Mouse (Mus musculus) left cerebral cortex, adult 18-20 months (tissue): Measurements from ENCODE around the gene Nf1. TPM values are rescaled to one million over a fixed set of nuclear protein-coding genes. Genes with fewer than 3 reads are reported as not detected.

Experiments used
- DNase-seq, 2 experiments: peaks; one replicate each; pipeline ENCODE4 v3.0.0; 2021 to 2022; ENCODE audit warnings: low spot score in 2 of 2, mixed read lengths in 1 of 2
- total RNA-seq, 2 experiments: library from RNA; stranded (reverse); gene quantifications; 2 replicates each; pipeline ENCODE4 v1.2.3; 2021

The Nf1 gene
- total RNA-seq, 2 experiments from 2014 or later: 121 to 123 TPM

DNA sequence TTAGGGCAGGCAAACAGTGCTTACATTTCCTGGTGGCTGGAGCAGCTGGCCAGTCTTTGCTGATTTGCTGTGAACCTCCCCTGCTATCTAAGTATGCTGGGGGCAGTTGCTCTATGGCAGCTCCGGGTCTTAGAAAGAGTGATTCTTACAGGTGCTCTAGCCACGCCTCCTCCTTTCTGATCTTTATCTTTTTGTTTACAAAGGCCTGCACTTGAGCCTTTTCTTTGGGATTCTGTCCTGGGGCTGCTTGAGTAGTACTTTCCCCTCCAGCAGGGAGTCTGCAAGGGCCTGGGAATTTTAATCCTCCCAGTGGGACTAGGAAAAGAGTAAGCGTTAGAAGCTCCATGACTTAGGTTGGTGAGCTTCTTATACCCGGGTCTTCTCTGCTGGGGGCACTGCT lies 12.4 kb upstream of the Nf1 start:
- no peak for DNase-seq

DNA sequence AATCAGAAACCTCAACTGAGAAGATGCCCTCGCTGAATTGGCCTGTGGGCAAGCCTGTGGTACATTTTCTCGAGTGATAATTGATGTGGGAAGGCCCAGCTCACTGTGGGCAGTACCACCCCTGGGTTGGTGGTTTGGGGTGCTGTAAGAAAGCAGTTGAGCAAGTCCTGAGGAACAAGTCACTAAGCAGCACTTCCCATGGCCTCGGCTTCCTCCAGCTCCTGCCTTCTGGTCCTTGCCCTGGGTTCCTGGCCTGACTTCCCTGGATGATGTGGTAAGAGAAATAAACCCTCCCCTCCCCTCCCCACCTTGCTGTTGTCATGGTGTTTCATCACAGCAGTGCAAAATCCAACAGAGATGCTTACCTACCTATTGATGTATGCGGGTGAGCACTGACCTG lies 11.4 kb upstream of the Nf1 start:
- DNase-seq: no peak

DNA sequence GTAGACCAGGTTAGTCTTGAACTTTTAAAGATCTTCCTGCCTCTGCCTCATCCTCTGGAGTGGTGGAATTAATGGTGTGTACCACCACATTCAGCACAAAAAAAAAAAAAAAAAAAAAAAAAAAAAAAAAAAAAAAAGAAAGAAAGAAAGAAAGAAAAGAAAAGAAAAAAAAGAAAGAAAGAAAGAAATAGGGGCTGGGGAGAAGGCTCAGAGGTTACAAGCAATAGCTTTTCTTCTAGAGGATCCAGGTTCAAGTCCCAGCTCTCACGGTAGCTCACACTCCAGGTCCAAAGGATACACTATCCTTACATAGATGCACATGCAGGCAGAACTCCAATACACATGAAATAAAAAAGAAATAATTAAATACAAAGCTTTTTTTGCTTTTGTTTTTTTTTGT lies 9.9 kb upstream of the Nf1 start:
- DNase-seq: no peak

DNA sequence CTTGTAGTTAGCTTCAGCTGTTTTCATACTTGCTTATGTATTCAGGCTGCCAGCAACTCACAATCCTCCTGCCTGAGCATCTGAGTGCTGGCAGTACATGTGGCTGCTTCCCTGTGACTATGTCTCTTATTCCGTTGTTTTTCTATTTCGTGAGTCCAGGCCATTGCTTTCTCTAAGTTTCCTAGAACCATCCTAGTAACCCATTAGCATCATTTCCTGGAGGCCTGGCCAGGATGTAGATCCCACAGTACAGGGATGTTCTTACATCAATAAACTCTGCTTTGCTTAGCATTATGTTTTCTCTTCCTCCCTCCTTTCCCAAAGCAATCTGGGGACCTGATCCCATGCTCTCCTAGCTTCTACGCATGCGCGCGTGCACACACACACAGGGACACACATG lies 4.4 kb upstream of the Nf1 start:
- DNase-seq: no peak

DNA sequence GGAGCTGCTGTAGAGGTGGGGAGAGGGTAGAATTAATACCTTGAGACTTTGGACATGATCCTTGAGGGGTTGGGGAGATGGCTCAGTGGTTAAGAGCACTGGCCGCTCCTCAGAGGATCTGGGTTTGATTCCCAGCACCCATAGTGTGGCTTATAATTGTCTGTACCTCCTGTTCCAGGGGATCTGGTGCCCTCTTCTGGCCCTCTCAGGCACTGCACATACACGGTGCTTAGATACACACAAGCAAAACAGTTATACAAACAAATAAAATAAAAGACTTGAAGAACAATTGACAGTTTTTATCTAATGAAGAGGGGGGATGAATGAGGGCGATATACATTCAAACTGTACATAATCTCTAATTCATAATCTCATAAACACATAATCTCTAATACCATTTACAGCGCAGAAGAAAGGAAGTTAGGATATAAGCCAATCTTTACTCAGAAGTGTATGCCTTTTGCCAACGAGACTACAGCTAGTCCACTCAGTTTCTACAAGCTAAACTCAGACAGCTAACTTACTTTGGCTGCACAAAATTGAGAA lies 2.7 kb upstream of the Nf1 start:
- DNase-seq: no peak

DNA sequence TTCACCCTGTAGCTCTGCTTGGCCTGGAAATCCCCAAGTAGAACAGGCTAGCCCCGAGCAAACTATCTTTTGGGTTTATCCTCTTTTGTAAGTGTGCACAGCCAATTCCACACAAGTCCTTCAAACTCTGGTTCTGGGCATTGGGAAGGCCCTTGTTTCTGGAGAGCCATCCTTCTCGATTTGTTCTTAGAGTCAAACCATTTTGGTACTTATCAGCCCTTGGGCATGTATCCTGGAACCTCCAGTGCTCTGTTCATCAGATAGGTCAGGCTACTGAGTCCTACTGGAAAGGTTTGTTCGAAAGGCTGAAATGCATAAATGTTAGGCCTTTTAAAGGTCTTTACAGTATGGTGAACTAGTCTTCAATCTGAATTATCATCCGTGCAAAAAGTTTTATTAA lies 872 bp upstream of the Nf1 start:
- DNase-seq: no peak

DNA sequence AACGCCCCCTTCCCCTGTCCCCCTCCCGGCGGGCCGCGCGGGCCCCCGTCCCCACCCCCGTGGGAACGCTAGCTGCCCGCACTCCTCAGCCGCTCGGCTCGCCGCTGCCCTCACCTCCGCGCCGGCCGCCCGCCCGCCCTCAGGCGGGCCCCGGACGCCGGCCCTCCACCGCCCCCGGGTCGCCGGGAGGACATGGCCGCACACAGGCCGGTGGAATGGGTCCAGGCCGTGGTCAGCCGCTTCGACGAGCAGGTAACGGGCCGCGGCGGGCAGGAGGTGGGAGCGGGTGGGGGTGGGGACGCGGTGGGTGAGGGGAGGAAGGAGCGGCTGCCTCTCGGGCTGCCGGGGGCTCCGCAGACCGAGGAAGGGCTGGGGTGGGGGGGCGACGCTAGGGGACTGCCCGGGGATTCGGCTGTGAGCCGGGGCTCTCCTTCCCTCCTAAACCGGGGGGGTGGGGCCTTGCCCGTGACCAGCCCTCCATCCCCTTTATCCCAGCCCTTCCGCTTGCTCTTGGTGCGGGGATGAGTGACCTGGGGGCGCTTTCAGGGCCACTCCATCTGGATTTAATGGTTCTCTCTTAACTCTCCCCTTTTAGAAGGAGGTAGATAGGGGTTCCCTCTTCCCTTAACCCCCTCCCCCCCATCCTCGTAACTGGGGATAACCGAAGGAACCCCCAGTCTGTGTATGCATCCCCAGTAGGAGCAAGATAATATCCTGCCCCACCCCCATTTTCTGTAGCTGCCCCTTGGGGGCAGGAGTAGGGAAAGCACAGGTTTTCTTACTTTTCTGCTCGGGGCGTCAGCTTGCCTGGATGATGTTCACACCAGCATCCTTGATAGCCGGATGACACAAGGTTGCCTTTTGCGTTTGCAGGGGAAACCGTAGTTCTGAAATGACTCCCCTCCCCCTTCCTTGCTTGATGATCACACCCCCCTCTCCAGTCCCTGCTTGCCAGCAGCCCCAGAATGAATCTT lies 602 bp downstream of the Nf1 start:
- DNase-seq: peak; percentile 13

DNA sequence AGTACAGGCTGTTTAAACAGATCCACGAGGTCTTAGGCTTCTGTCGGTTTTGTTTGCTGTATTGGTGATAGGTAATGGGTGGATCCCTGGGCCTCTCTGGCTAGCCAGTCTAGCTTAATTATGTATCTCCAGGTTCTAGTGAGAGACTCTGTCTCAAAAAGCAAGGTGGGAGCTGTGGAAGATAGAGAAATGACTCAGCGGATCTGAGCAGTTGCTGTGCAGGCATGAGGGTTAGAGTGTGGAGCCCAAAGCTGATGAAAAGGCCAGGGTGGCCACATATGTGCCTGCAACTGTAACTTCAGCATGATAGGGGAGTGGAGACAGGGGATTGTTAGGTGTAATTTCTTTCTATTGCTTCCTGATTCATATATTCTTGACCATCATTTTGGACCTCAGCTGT lies 17.5 kb downstream of the Nf1 start:
- no peak for DNase-seq

DNA sequence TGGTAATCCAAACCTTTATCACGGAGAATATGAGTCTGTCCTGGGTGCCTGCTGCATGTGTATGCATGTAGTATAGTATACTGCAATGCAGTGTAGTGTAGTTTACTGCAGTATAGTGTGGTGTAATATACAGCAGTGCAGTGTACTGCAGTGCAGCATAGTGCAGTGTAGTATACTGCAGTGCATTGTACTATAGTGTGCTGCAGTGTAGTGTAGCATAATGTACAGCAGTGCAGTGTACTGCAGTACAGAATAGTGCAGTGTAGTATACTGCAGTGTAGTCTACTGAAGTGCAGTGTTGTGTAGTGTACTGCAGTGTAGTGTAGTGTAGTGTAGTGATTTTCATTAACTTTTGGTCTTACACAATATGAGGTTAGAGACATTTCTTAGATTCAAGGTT lies 17.9 kb downstream of the Nf1 start:
- DNase-seq: no peak

DNA sequence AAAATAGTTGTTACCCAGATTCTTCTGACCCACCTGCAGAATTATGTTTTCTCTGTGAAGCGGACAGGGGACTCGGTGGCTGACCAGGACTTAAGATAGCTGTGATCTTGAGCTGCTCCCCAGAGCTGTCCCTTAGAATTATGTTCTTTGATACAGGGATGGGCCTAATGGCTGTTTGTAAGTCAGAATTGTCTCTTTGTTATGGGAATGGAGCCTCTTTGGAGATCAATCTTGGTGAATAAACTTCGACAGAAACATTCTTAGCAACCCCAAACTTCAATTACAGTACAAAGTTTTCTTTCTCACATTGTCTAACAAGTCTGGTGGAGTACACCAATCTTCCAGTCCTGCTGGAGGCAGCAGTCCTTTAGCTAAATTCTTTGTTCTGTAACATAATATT lies 25.5 kb downstream of the Nf1 start:
- no peak for DNase-seq

DNA sequence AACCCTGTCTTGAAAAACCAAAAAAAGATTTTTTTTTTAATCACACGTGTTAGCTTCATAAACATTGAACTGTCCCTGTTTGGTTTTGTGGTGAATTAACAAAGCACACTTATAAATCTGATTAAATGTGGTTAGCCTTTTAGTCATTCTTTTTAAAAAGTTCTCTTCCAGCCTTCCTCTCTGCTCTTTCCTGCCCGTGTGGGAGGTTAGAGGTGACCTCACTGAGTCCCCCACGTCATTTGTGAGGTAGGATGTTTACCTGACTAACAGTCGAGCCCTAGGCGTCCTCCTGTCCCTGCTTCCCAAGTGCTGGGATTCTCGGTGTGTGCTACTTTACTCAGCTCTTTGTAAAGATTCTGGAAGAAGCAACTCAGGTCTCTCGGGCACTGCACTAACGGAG lies 26.8 kb downstream of the Nf1 start:
- no peak for DNase-seq

DNA sequence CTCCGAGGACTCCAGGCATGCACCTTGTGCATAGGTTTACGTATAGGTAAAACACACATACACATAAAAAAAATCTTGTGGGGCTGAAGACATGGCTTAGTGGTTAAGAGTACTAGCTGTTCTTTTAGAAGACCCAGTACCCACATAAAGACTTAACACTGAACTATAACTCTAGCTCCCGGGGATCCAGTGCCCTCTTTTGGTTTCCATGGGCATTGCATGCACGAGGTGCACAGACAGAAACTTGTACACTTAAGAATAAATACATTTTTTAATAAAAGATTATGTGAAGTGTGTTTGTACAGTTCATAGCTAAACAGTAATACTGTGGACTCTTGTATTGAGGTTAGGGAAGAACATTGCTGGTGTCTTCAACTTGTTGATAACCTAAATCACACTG lies 33.5 kb downstream of the Nf1 start:
- no peak for DNase-seq

DNA sequence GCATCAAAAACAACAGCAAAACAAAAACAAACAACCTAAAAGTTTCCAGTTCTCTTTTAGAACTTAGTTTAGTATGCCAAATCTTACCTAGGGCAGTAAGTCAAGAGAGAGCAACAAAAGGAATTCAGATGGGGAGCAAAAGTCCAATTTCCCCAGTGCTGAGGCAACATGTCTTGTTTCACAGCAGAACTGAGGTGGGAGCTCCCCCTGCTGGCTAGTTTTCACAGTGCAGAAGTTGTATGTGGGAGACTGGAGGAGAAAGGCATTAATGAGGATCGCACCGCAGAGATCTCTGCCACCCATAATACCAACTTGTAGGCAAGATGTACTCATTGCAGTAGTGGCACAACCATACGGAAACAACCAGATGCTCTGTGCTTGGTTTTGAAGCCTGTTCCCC lies 58.8 kb downstream of the Nf1 start:
- DNase-seq: peak; percentile 86 to 95

DNA sequence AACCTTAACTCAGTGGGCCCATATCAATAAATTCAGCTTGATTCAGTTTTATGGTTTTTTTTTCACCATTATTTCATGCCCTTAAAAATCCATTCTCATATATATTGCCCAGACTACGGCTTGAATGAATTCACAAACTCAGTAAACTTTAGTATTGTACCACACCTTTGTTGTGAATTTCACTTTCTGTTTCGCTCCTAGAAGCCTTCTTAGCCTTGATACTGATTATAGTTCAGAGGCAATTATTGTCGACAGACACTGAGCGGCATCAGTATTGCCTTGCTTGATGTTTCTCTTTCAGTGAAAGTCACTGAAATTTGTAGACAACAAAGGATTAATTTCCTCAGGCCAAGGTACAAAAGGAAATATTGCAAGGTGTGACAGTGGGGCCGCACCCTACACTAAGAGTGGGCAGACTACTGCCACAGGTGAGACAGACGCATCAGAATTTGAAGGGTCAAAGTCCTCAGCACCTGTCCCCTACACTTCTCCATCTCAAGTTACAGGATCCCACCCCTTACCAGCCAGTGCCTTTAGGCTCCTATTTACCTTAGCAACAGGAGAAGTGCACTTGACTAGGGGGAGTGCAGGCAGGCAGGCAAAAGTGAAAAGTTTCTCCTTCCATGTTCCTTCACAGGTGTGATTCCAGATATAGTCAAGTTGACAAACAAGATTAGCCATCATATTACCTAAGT lies 64.3 kb downstream of the Nf1 start:
- no peak for DNase-seq

DNA sequence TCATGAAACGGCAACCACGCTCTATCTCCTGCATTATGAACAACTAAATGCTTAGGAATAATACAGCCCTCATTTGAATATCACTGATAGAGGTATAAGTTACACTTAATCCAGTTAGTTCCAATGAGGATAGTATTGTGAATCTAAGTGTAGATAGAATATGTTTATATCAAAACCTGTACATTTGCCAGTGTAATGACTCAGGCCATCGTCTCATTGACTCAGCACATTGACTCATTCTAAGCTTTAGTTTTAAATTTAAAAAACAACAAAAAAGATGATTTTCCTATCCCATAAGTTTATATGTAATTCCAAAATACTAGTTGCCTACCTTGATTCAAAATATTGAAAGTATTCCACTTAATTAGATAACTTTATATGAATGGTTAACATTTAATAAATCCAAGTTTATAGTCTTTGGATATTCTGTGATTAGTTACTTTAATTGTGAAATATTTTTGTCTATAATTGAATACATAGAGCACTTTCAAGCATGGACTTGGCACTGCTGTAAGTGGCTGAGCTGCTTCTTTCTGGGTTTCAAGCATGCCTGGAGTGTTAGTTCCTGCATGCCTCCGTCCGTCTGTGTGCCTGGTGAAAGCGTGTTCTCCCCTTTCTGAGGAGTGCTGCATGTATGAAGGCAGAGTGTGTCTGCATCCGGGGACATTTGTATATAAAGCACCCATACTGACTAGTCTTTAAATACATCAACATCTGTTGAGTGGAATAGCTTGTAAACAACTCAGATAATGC lies 74.4 kb downstream of the Nf1 start:
- no peak for DNase-seq

DNA sequence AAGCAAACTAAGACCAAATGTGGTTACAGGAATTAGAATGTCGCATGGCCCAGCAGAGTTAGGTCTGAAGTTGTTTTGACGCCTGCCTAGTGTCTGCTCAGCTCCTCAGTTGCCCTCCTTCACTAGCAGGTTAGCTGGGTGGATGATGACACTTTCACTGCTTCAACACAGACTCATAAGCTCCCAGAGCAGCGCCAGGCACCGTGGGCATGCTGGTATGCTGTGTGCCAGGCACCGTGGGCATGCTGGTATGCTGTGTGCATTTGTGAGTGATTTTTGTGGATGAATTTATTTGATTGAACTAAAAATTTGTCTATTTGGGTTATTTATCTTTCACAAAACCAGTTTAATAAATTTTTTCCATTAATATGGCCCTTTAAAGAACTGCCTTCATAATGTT lies 83.0 kb downstream of the Nf1 start:
- peak in 1 of 2 experiments; percentile 18 for DNase-seq

DNA sequence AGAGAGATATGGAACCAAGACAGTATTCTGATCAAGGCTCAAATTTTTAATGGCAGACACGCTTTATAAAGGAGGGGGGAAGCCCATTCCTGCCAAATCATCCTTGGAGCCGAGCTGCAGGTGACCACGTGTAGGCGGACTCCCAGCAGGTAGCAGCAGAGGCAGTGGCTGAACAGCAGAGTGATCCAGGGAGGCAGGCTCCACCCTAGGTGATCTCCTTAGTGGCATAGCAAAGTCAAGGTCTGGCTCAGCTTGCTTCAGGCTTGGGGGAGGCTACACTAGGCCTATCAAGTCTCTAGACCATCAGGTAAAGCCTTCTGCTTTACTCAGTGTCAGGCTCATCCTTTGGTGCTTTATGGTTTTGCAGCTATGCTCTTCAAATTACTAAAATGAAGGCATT lies 87.1 kb downstream of the Nf1 start:
- no peak for DNase-seq

DNA sequence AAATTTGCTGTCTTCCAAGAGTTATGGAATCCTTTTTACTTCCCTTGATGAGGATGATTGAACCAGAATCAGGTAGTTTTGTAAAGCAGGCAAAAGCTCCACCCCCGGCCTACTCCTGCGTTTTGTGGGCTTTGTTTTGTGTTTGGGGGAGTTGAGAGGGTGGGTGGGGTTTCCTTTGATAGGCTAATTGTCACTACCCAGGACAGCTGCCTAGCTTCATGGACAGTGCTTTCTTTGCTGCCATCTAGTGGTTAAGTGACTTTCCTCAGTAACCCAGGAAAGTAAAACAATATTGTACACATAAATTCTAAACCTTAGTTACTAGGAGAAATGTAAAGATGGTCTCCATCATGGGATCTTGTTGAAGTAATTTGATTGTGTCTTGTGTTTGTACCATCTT lies 88.1 kb downstream of the Nf1 start:
- DNase-seq: no peak

DNA sequence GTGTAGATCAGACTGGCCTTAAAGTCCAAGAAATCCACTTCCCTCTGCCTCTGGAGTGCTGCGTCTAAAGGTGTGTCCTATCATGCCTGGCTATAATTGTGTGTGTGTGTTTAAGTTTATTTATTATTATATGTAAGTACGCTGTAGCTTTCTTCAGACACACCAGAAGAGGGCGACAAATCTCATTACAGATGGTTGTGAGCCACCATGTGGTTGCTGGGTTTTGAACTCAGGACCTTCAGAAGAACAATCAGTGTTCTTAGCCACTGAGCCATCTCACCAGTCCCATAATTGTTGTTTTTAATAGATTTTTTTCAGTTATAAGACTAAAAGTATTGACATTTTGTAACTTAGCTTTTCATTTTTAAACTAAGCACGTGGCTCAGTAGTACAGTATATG lies 95.8 kb downstream of the Nf1 start:
- no peak for DNase-seq

DNA sequence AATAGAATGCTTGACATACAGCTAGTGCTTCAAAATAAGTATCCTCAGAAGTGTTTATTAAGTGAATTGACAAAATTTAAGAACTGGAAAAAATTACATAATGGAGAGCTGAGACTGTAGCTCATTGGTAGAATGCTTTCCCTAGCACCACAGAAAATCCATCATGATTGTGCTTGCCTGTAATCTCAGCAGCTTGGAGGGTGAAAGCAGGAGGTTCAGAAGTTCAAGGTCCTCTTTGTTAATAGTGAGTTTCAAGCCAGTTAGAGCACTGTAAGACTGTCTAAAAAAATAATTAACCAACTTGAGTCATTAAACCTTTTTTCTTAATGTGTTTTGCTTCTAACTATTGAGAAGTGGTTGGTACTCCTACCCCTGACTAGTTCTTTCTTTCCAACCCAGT lies 108.9 kb downstream of the Nf1 start:
- DNase-seq: no peak

DNA sequence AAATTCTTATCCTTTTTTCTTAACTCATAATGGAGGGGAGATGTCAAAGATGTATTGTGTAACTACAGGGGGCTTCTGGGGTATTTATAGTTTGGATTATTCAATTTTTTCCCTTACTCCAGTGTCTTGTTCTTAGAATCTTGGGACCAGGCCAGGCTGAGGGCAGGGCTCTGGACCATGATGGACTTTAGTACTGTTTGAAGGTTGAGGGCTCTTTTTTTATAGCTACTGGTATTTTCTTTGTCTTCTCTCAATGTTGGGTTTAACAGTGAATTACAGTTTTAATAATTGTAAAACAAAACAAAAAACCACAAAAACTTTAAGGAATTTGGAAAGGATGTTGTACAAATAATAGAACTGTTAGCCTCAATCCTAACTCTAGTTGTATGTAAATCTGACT lies 113.5 kb downstream of the Nf1 start:
- no peak for DNase-seq

DNA sequence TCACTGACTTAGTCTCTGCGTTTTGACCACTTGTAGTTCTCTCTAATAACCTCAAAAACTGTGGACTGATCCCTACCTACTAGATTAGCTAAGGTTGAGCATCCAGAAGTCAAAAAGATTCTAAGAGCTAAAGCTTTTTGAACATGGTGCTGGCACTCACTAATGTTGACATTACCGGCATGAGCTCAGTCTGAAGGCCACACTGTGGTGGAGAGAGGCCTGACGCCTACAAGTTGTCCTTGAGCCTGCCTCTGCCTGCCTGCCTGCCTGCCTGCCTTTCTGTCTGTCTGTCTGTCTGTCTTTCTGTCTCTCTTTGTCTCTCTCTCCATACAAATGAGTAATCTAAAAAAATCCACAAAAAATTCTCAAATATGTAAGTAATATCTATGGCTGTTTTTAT lies 118.4 kb downstream of the Nf1 start:
- no peak for DNase-seq
